Mouse (Mus musculus): ENCODE measurements around the gene Glipr1l1. TPM values are rescaled to one million over a fixed set of nuclear protein-coding genes. Genes with fewer than 3 reads are reported as not detected.
"Not testable (repeated sequence)": the region's sequence is repeated elsewhere in the genome, so short reads cannot be mapped to it uniquely, and the experiment has no call there.

Glipr1l1 gene
- polyA plus RNA-seq (2012; rRNA removed) = not detected in 2 replicates

DNA sequence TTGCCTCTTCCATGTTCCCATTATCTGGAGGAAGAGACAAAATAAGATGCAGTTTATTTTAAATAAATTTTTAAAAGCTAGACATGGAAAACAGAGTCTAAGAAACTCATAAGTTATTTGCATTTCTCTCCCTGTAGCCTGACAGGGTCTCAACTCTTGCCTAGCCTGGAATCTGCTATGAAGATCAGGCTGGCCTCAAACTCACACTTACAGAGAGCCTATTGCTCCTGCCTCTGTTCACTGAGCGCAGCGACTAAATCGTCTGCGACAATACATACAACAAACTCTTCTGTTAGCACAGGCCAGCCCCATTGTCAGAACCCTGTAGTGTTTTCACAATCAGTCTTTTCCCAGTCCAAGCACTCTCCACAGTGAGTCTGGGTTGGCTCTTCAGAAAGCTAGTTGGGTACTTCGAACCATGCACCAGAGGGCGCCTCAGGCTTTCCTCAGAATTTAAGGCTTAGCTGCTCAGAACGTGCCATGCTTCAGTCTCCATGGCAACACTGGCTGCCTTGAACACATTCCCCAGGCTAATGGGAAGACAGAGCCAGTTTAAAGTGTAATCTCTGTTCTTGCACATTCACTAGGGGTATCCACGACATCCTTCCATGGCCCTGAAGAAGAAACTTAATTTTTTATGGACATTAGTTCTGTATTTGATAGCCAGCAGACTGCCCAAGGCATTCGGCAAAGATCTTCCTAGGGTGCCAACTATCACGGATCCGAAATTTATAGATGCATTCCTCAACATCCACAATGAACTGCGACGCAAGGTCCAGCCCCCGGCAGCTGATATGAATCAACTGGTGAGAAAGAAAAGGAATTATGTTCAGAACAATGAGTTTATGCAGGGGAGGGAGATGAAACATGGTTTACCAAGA is at the start of gene Glipr1l1:
Glipr1l1 (plus strand) TSS at position 488 of the 881 bp plus-strand sequence.
- no peaks in the 10 kb centered on the region for H3K27me3 ChIP-seq (ENCODE audit: control insufficient read depth, insufficient read depth, low read length)

DNA sequence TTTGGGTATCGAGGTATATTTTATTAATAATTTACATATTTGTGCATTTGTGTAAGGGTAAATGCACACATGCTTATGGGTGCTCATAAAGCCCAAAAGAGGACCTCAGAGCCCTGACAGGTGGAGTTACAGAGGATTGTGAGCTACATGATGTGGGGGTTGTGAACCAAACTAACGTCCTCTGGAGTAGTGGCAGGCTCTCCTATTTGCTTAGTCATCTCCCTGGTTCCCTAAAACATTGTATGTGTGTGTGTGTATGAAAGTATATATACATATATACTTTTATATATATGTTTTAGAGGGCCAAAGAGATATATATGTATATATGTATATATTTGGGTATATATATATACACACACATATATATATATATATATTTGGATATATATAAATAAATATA is 36.4 kb upstream of the Glipr1l1 start:
- Histone ChIP-seq H3K27me3 (ENCODE audit: control insufficient read depth, insufficient read depth, low read length) (no peaks in the 10 kb centered on the region), H3K4me1 (replicated peaks; ENCODE audit: control insufficient read depth, insufficient read depth, low read length) (no peaks in the 10 kb centered on the region), H3K4me3 (ENCODE audit: control insufficient read depth, insufficient read depth, low read length) (no peak overlapping the region), H3K27ac (ENCODE audit: control insufficient read depth, insufficient read depth, low read length) (no peak overlapping the region), H3K36me3 (ENCODE audit: control insufficient read depth, insufficient read depth, low read length) (no peaks in the 10 kb centered on the region)
- no peak for DNase-seq
- TF ChIP-seq POLR2A (IDR thresholded peaks at IDR 0.05; ENCODE audit: control insufficient read depth, extremely low read depth, insufficient read depth, low read length, poor library complexity) = no peak
- no peak for TF ChIP-seq CTCF (IDR thresholded peaks at IDR 0.05; ENCODE audit: borderline replicate concordance, control insufficient read depth, extremely low read depth, insufficient read depth, low read length, poor library complexity)
- 59% methylated on average over 2 of the region's 2 CpGs for WGBS

More for the DNA sequence above, at the start of gene Glipr1l1:
- H3K4me1 ChIP-seq (replicated peaks; ENCODE audit: control insufficient read depth, insufficient read depth, low read length) = no peaks in the 10 kb centered on the region
- peak; percentile 8 for DNase-seq
- TF ChIP-seq CTCF (IDR thresholded peaks at IDR 0.05; ENCODE audit: borderline replicate concordance, control insufficient read depth, extremely low read depth, insufficient read depth, low read length, poor library complexity) (no peak), POLR2A (IDR thresholded peaks at IDR 0.05; ENCODE audit: control insufficient read depth, extremely low read depth, insufficient read depth, low read length, poor library complexity) (no peak)
- H3K36me3 ChIP-seq (ENCODE audit: control insufficient read depth, insufficient read depth, low read length) = no peaks in the 10 kb centered on the region
- no peak within 1 kb of the TSS for H3K27ac ChIP-seq (ENCODE audit: control insufficient read depth, insufficient read depth, low read length)
- WGBS = 68% methylated on average over 14 of the region's 14 CpGs
- H3K4me3 ChIP-seq (ENCODE audit: control insufficient read depth, insufficient read depth, low read length) = no peak within 1 kb of the TSS

DNA sequence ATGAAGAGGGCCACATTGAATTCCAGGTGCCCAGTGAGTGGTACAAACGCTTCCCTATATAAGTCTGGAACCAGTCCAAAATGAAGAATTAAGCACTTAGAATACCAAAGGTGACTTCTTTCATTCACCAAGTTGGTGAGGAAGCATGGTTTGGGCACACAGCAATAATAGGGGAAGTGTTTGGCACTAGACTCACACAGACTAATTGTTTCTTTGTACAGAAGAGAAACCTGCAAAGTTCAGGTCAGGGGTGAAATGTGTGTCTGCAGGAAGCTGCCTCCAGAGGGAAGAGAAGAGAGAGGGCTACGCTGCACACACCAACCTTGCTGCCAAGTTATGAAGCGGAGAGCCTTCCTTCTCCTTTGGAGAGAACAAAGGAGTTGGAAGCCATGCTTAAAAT is 31.3 kb upstream of the Glipr1l1 start:
- not testable (repeated sequence) for H3K4me3 ChIP-seq (ENCODE audit: control insufficient read depth, insufficient read depth, low read length); DNase-seq; H3K4me1 ChIP-seq (replicated peaks; ENCODE audit: control insufficient read depth, insufficient read depth, low read length); H3K27me3 ChIP-seq (ENCODE audit: control insufficient read depth, insufficient read depth, low read length); H3K36me3 ChIP-seq (ENCODE audit: control insufficient read depth, insufficient read depth, low read length); H3K27ac ChIP-seq (ENCODE audit: control insufficient read depth, insufficient read depth, low read length)
- 80% methylated on average over 3 of the region's 3 CpGs for WGBS

DNA sequence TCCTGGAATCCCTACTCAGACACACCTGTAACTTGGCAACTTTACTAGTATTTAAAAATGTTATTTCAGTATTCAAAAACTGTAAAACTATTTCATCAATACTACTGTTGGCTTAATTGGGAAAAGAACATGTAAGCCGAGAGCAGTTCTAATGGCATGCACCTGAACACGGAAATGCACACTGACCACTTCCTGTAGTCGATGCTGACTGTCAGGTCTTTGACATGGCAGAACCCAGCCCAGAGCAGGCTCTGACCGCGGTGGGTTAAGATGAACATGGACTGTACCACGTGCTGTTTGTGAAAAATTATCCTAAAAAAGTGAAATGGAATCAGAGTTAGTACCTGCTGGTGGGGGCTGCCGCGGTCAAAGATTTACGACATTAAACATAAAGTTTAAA is 16.5 kb upstream of the Glipr1l1 start:
- H3K27ac ChIP-seq (ENCODE audit: control insufficient read depth, insufficient read depth, low read length); H3K27me3 ChIP-seq (ENCODE audit: control insufficient read depth, insufficient read depth, low read length); H3K4me3 ChIP-seq (ENCODE audit: control insufficient read depth, insufficient read depth, low read length); H3K4me1 ChIP-seq (replicated peaks; ENCODE audit: control insufficient read depth, insufficient read depth, low read length); H3K36me3 ChIP-seq (ENCODE audit: control insufficient read depth, insufficient read depth, low read length); DNase-seq: not testable (repeated sequence)
- WGBS = 34% methylated on average over 9 of the region's 9 CpGs

DNA sequence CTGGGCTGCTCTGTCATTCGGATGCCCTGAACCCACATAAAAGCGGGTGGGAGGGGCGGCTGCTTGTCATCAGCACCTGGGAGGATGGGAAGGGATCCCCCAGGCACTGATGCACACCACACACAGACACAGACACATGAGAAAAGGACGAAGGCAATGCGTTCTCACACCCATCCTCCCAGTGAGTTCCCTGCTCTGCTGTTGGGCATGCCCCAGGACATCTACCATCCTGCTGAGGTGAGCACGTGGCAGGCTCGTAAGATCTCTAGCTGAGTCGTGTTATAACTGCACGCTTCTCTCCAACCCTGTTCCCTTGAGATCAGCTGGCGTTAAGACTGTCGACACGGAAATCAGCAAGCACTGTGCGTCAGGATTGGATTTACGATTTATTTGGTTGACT is 15.7 kb upstream of the Glipr1l1 start:
- WGBS = 59% methylated on average over 14 of the region's 14 CpGs

DNA sequence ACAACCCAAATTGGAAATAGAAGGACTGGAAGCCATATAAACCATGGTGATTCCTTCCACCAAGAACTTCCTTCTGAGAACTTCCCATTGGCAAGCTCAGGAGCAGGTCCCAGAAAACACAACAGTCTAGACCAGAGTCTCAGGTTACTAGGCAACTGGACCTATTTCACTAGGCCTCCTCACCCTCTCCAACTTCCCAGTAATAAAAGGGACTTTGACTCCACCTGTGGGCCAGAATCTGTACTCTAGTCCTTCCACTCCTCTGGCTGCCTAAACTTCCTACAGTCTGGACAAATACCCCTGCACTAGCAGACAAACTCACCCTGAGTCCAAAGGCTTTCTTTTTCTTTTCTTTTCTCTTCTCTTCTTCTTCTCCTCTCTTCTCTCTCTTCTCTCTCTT is 8.8 kb upstream of the Glipr1l1 start:
- no peaks in the 10 kb centered on the region for H3K36me3 ChIP-seq (ENCODE audit: control insufficient read depth, insufficient read depth, low read length)
- DNase-seq = no peak
- TF ChIP-seq POLR2A (IDR thresholded peaks at IDR 0.05; ENCODE audit: control insufficient read depth, extremely low read depth, insufficient read depth, low read length, poor library complexity) = no peak

More for the DNA sequence above, 15.7 kb upstream of the Glipr1l1 start:
- not testable (repeated sequence) for H3K4me3 ChIP-seq (ENCODE audit: control insufficient read depth, insufficient read depth, low read length); H3K36me3 ChIP-seq (ENCODE audit: control insufficient read depth, insufficient read depth, low read length); H3K27me3 ChIP-seq (ENCODE audit: control insufficient read depth, insufficient read depth, low read length); H3K27ac ChIP-seq (ENCODE audit: control insufficient read depth, insufficient read depth, low read length); H3K4me1 ChIP-seq (replicated peaks; ENCODE audit: control insufficient read depth, insufficient read depth, low read length)
- DNase-seq = peak; percentile 7

DNA sequence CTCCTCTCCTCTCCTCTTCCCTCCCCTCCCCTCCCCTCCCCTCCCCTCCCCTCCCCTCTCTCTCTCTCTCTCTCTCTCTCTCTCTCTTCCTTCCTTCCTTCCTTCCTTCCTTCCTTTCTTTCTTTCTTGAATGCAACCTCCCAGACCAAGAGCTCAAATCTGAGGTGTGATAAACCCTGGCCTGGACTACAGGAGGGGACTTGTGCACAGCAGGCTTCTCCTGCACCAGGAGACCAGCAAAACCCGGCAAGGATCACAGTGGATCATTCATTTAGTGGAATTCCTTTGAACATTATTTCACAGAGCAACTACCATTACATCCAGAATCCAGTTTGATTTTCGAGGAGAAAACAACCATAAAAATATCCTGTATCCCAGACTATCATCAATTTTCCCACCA is 8.0 kb upstream of the Glipr1l1 start:
- DNase-seq = not testable (repeated sequence)
- 89% methylated on average over 2 of the region's 2 CpGs for WGBS

More for the DNA sequence above, 8.8 kb upstream of the Glipr1l1 start:
- no peaks in the 10 kb centered on the region for H3K4me1 ChIP-seq (replicated peaks; ENCODE audit: control insufficient read depth, insufficient read depth, low read length)
- H3K27ac ChIP-seq (ENCODE audit: control insufficient read depth, insufficient read depth, low read length) = no peak overlapping the region
- H3K27me3 ChIP-seq (ENCODE audit: control insufficient read depth, insufficient read depth, low read length) = no peaks in the 10 kb centered on the region
- no peak overlapping the region for H3K4me3 ChIP-seq (ENCODE audit: control insufficient read depth, insufficient read depth, low read length)

DNA sequence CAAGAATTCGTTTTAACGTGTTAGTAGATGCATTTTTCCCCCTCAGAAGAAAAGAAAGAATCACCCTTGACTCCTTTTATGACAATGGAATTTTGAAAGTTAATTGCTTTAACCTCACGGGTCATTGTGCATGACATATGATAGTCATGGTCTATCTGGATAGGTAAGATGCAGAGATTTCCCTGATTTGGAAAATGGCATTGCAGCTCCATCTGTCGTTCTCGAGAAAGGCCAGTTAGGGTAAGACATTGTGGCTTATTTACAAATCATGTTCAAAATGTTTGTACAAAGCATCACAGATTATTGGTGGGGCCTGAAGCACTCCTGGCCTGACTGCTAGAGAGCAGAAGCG is 570 bp downstream of the Glipr1l1 start:
- not testable (repeated sequence) for H3K4me1 ChIP-seq (replicated peaks; ENCODE audit: control insufficient read depth, insufficient read depth, low read length); H3K36me3 ChIP-seq (ENCODE audit: control insufficient read depth, insufficient read depth, low read length); H3K27me3 ChIP-seq (ENCODE audit: control insufficient read depth, insufficient read depth, low read length); H3K4me3 ChIP-seq (ENCODE audit: control insufficient read depth, insufficient read depth, low read length); H3K27ac ChIP-seq (ENCODE audit: control insufficient read depth, insufficient read depth, low read length); DNase-seq
- 89% methylated on average over 6 of the region's 6 CpGs for WGBS

More for the DNA sequence above, 8.0 kb upstream of the Glipr1l1 start:
- not testable (repeated sequence) for H3K27me3 ChIP-seq (ENCODE audit: control insufficient read depth, insufficient read depth, low read length); H3K36me3 ChIP-seq (ENCODE audit: control insufficient read depth, insufficient read depth, low read length); H3K4me1 ChIP-seq (replicated peaks; ENCODE audit: control insufficient read depth, insufficient read depth, low read length); H3K27ac ChIP-seq (ENCODE audit: control insufficient read depth, insufficient read depth, low read length); H3K4me3 ChIP-seq (ENCODE audit: control insufficient read depth, insufficient read depth, low read length)

Data from thymus, adult 2 months (tissue).